Mouse (Mus musculus) left cerebral cortex, postnatal 25 days (tissue): ENCODE data around the gene 2010300C02Rik. TPM values are rescaled to one million over a fixed set of nuclear protein-coding genes. Genes with fewer than 3 reads are reported as not detected.

Source experiments
- DNase-seq, 2 experiments: peaks; one replicate each; pipeline ENCODE4 v3.0.0; 2022; ENCODE audit warnings: low spot score in 2 of 2, mixed read lengths in 1 of 2
- intact Hi-C: fragments of 180-260 bp; cut with DNase I; formaldehyde crosslinking; loops from one replicate; pipeline ENCODE4 v1.15.1; 2025
- total RNA-seq, 2 experiments: library from RNA; stranded (reverse); gene quantifications; 2 replicates each; pipeline ENCODE4 v1.2.3; 2021

The 2010300C02Rik gene
- total RNA-seq, 2 experiments from 2014 or later: 242 to 262 TPM

DNA sequence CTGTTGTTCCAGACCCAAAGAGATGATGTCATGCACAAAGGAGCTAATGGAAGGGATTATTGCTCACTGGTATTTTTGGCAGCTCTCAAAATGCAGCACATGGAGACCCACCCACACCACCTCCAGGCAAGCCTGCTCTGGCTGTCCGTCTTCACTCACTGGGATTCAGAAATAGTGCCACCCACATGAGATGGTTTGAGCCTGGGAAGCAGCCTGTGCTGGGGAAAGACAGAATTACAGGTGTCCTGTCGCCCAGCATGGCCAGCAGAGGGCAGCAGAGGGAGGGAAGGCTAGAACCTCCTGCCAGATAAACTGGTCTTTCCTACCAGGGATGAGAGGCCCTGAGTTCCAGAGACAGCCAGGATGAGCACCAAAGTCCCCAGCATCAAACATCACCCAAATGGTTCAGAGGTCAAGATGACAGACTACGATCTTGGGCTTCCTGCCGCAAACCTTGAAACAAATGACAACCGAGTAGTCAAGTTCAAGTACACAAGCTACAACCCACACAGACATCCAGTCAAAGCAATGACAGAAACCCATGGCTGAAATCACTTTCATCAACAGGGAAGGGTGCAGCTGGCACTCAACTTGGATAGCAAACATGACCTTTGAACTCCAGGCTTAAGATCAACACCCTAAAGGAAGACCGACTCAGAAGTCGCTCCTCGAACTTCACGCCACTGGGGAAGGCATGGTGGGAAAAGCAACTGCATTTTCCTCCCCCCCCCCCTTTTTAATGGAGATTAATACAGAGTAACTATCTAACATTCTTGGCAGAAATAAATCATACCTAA is 41.4 kb downstream of the 2010300C02Rik start:
- intact Hi-C loops: loop anchor here (1.0 to 10.0 kb wide), 5 partner anchors 41 to 316 kb away; partner anchors contain the start of genes Eif5b and Txndc9
- peak; percentile 89 to 99 for DNase-seq

DNA sequence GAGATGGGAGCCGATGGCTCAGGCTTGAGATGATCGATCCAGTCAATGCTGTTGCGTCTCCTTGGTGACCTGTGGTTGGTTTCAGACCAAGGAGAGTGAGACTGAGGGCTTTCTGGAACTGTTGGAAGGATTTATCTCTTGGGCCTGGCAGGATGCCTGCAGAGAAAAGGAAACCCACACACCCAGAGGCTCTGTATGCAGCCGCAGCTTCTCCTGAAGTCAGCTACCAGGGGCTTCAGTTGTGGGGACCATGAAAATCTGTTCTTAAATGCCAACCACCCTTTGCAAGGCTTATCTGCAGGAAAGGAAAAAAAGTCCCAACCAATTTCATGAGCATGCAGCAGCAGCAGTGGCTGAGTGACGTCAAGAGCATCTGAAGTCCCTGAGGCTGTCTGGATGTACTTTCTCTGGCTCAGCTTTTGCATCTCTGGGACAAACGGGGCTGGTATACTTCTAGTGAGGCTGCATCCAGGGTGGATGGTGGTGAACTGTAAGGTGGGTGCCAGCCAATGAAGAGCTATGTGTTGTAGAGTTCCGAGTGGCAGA is 42.8 kb downstream of the 2010300C02Rik start:
- intact Hi-C loops: loop anchor here (10.0 kb wide), 1 partner anchor 318 kb away; the partner anchor contains the start of genes Eif5b and Txndc9

DNA sequence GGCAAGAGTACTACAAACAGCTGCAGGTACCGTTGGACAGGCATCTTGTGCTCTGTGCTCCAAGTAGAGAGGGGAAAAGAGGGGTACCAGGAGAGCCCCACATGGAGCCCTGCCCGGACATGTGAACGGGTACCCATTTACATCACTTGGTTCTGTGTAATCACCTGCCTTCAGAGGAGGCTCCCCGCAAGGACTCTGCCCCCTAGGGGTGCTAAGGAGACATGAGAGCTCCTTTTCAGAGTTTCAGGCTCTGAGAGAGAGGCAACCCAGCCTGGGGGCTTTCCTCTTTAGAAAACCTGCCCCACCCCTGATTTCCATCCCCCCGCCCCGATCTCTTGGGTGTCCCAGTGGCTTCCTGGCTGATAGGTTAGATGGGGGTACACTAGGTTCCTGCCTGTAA is 44.4 kb downstream of the 2010300C02Rik start:
- intact Hi-C loops: loop anchor here (10.0 kb wide), 1 partner anchor 319 kb away; the partner anchor contains the start of genes Eif5b and Txndc9
- DNase-seq: no peak

More for the DNA sequence above, 42.8 kb downstream of the 2010300C02Rik start:
- peak in 1 of 2 experiments; percentile 73 for DNase-seq

GRCm38 (mm10) chr1:37674266-37674665 is 45.6 kb downstream of the 2010300C02Rik start:
- intact Hi-C loops: loop anchor here (10.0 kb wide), 1 partner anchor 321 kb away; the partner anchor contains the start of genes Eif5b and Txndc9
- DNase-seq: peak in 1 of 2 experiments; percentile 75

- no peak for DNase-seq
- intact Hi-C loops: loop anchor here (10.0 kb wide), 1 partner anchor 323 kb away; the partner anchor contains the start of genes Eif5b and Txndc9
These were observed 48.6 kb downstream of the 2010300C02Rik start for GRCm38 (mm10) chr1:37671316-37671715.

DNA sequence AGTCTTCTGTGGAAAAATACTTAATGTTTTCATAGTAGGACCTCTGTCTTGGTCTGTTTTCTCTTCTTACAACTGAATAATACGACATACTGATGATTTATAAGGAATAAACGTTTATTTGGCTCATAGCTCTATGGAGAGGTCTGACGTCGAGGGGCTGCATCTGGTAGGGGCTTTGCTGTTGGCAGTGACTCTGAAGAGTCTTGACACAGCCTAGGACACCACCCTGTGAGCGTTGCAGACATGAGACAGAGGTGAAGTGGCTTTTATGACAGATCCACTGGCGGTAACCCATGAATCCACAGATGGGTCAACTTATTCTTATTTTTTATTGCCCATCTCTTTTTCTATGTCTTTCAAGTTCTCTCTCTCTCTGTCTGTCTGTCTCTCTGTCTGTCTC is 52.5 kb downstream of the 2010300C02Rik start:
- intact Hi-C loops: no loop called here
- DNase-seq: no peak

GRCm38 (mm10) chr1:37666587-37666986 is 53.3 kb downstream of the 2010300C02Rik start:
- DNase-seq: no peak
- intact Hi-C loops: no loop called here

GRCm38 (mm10) chr1:37665539-37666323 is 54.2 kb downstream of the 2010300C02Rik start:
- DNase-seq: no peak
- intact Hi-C loops: no loop called here

DNA sequence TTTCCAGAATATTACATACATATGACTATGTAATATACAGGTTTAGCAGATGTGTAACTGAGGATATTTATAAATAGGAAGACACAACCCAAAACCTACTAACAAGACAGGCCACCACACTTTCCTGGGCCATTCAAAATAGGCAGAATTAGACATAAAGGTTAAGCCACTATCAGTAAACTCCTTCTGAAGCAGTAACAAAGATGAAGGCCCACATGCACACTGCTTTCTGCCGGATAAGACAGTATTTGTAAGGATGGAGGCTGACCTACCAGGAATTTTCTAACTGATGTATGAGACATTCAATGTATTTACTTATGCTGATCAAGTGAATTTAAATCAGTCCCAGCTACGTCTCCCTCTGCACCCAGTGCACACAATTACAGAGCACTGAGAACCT is 55.4 kb downstream of the 2010300C02Rik start:
- intact Hi-C loops: no loop called here
- DNase-seq: no peak

DNA sequence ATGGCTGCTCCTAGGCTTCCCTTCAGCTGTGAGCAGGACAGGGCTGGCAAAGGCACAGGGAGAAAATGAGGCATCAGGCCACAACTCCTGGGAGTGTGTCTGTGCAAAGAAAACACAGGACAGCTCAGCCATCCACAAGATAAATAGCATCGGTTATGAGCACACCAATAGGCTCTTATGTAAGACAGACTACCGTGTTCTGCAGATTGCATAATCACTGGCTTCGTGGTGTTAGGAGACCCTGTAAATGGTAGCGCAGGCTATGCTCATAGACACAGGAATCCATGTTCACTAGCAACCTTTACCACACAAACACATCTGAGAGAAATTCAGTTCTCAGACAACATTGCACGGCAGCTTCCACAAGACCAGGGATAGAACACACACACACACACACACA is 56.3 kb downstream of the 2010300C02Rik start:
- DNase-seq: no peak

DNA sequence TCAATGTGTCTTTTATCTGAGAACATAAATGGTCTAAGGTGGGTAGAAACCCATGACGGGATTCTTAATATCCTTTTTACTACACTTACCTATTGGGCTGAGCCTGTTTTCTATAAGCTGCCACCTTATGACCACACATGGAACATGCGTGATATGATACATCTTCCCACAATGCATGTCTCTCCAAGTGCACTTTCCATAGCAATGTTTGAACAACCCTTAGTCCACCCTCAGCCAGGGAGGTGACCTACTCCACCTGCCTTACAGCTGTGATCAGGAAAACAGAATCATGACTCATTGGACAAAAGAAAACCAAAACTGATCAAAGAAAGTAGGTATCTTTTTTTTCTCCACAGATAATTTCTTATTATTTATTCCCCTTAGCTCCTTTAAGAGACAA is 63.9 kb downstream of the 2010300C02Rik start:
- no peak for DNase-seq
- intact Hi-C loops: no loop called here

More for the DNA sequence above, 56.3 kb downstream of the 2010300C02Rik start:
- intact Hi-C loops: no loop called here

DNA sequence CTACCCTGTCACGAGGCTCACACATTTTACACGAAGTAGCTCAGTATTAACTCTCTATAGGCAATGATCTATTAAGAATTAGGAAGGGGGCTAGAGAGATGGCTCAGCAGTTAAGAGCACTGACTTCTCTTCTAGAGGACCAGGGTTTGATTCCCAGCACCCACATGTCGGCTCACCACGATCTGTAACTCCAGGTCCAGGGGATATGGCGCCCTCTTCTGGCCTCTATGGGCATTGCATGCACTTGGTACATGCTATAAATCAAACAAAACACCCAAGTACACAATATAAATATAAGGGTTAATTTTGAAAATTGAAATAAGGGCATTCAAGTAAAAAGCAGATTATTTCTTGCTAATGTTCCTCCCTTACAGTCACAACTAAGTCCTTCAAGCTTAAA is 65.9 kb downstream of the 2010300C02Rik start:
- intact Hi-C loops: no loop called here
- DNase-seq: no peak

GRCm38 (mm10) chr1:37647066-37647465 is 72.8 kb downstream of the 2010300C02Rik start:
- DNase-seq: no peak
- intact Hi-C loops: no loop called here

- no peak for DNase-seq
These were observed 75.4 kb downstream of the 2010300C02Rik start for GRCm38 (mm10) chr1:37644501-37644900.

GRCm38 (mm10) chr1:37643794-37644365 is 76.0 kb downstream of the 2010300C02Rik start:
- intact Hi-C loops: no loop called here
- no peak for DNase-seq

More at GRCm38 (mm10) chr1:37644501-37644900, 75.4 kb downstream of the 2010300C02Rik start:
- intact Hi-C loops: no loop called here

DNA sequence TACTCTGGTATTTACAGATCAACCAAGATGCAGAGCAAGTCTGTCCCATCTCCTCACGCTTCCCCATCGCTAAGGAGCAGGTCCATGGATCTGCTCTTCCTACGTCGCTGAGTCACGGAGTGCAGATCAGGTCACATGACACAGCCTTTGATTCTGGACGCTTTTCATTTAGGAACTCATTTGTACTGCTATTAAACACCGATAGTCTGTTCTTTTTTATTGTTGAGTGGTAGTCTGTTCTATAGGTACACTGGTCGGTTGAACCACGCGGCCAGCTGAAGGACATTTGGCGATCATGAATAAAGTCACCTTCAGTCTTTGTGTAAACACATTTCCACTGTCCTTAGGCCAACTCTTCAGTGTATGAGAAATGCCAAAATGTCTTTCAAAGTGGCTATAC is 78.5 kb downstream of the 2010300C02Rik start:
- intact Hi-C loops: no loop called here
- no peak for DNase-seq

DNA sequence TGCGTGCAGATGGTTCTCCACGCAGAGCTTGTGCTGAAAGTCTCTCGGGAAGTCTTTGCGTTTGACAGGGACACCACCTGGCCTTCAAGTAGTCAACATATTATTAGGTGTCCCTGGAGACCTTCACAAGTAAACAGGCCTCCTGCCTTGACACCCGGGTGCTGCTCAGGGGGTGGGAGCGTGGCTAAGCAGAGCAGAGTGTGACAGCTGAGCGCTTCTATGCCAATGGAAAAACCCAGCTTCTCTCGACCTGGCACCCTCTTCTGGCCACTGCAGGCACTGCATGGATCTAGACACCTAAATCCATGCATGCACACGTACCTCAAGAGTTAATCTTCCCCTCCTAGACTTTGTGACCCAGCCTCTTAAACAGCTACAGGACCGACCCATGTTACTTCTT is 80.8 kb downstream of the 2010300C02Rik start:
- intact Hi-C loops: loop anchor here (5.0 to 10.0 kb wide), 2 partner anchors 167 to 904 kb away; no protein-coding TSS in a partner anchor
- peak; percentile 77 to 89 for DNase-seq

- DNase-seq: no peak
- intact Hi-C loops: loop anchor here (5.0 to 10.0 kb wide), 2 partner anchors 166 to 904 kb away; no protein-coding TSS in a partner anchor
These were observed 81.3 kb downstream of the 2010300C02Rik start for GRCm38 (mm10) chr1:37638560-37638959.

- DNase-seq: no peak
- intact Hi-C loops: loop anchor here (2.0 to 10.0 kb wide), 4 partner anchors 165 to 903 kb away; no protein-coding TSS in a partner anchor
These were observed 82.3 kb downstream of the 2010300C02Rik start for GRCm38 (mm10) chr1:37637571-37637970.
